Mouse (Mus musculus) hindbrain, embryonic 15.5 days (tissue): ENCODE results near the gene Crtc2. TPM values are rescaled to one million over a fixed set of nuclear protein-coding genes. Genes with fewer than 3 reads are reported as not detected.
A peak's percentile ranks its signal among the peaks of the same experiment; 100 is the strongest.

Experiments
- ATAC-seq: fragments of 200-750 bp; cut with Nextera tagmentation; 2 replicates; pipeline ENCODE4 v1.8.0; 2017; ENCODE audit warnings: low read depth, moderate number of reproducible peaks, moderate TSS enrichment; ENCODE audit not compliant: low FRiP score
- H3K27ac ChIP-seq: fragments of 300-500 bp; sonication (generic); replicated peaks from 2 replicates; pipeline ENCODE4 v1.5.1; 2015; ENCODE audit warnings: mild to moderate bottlenecking, inconsistent platforms
- H3K27me3 ChIP-seq: fragments of 300-500 bp; sonication (generic); 2 replicates; pipeline ENCODE4 v1.6.1; 2015; ENCODE audit warnings: control low read depth, inconsistent platforms
- H3K36me3 ChIP-seq: fragments of 300-500 bp; sonication (generic); 2 replicates; pipeline ENCODE4 v1.6.1; 2015; ENCODE audit warnings: control low read depth, inconsistent platforms
- H3K4me1 ChIP-seq: fragments of 300-500 bp; sonication (generic); replicated peaks from 2 replicates; pipeline ENCODE4 v1.6.1; 2015; ENCODE audit warnings: control low read depth, inconsistent platforms
- H3K4me2 ChIP-seq: fragments of 300-500 bp; sonication (generic); 2 replicates; pipeline ENCODE4 v1.6.1; 2015; ENCODE audit warnings: moderate library complexity, mild to moderate bottlenecking, inconsistent platforms
- H3K4me3 ChIP-seq: fragments of 300-500 bp; sonication (generic); 2 replicates; pipeline ENCODE4 v1.5.1; 2015; ENCODE audit warnings: mild to moderate bottlenecking, inconsistent platforms
- H3K9ac ChIP-seq: fragments of 300-500 bp; sonication (generic); 2 replicates; pipeline ENCODE4 v1.6.1; 2015; ENCODE audit warnings: inconsistent platforms
- H3K9me3 ChIP-seq: fragments of 300-500 bp; sonication (generic); 2 replicates; pipeline ENCODE4 v1.6.1; 2016; ENCODE audit warnings: control low read depth, inconsistent platforms
- WGBS: fragments of 180-500 bp; shearing (Covaris S2); methylation state at CpG from one replicate; pipeline ENCODE4 v1.1.7; 2015; 5-methylcytosine and 5-hydroxymethylcytosine counted together
- polyA plus RNA-seq: library from polyadenylated mRNA; unstranded; fragments of >200 nt; fragmentation: Nextera tagmentation; extraction: Ambion mirVana; gene quantifications from 2 replicates; pipeline ENCODE4 v1.2.1, GENCODE M21; 2015

The Crtc2 gene
- polyA plus RNA-seq, 1 experiment from 2014 or later, result 25.6 TPM

GRCm38 (mm10) chr3:90220531-90220951, 33.4 kb upstream of the Crtc2 start:
- WGBS, result under 1% methylated on average over 18 of the region's 20 CpGs
- H3K4me1 ChIP-seq, result peaks cover 16% of the 10 kb centered on the region
- no peaks in the 10 kb centered on the region for H3K27me3 ChIP-seq
- peak; percentile 68 for ATAC-seq
- no peaks in the 10 kb centered on the region for H3K9me3 ChIP-seq
- H3K27ac ChIP-seq, result peak overlapping the region; percentile 77
- peak overlapping the region; percentile 64 for H3K4me2 ChIP-seq
- H3K9ac ChIP-seq, result peak overlapping the region; percentile 14
- no peaks in the 10 kb centered on the region for H3K36me3 ChIP-seq
- peak overlapping the region; percentile 37 for H3K4me3 ChIP-seq

GRCm38 (mm10) chr3:90221123-90221522, 32.8 kb upstream of the Crtc2 start:
- ATAC-seq, result no peak
- Histone ChIP-seq H3K36me3 (no peaks in the 10 kb centered on the region), H3K4me3 (peak overlapping the region; percentile 37), H3K9me3 (no peaks in the 10 kb centered on the region), H3K4me2 (peak overlapping the region; percentile 64), H3K4me1 (peaks cover 16% of the 10 kb centered on the region), H3K27me3 (no peaks in the 10 kb centered on the region), H3K9ac (0 out of 2 replicates have a peak overlapping the region, but pooled peaks have one; percentile 6), H3K27ac (no peak overlapping the region)
- 30% methylated on average over 5 of the region's 5 CpGs for WGBS

GRCm38 (mm10) chr3:90222455-90222854, 31.5 kb upstream of the Crtc2 start:
- Histone ChIP-seq H3K27me3 (no peaks in the 10 kb centered on the region), H3K4me3 (no peak overlapping the region), H3K9ac (no peak overlapping the region), H3K27ac (no peak overlapping the region), H3K4me2 (no peak overlapping the region), H3K36me3 (no peaks in the 10 kb centered on the region), H3K9me3 (no peaks in the 10 kb centered on the region), H3K4me1 (peaks cover 16% of the 10 kb centered on the region)
- WGBS, result 94% methylated on average over 4 of the region's 4 CpGs
- ATAC-seq, result no peak

- no peak for ATAC-seq
- Histone ChIP-seq H3K36me3 (no peaks in the 10 kb centered on the region), H3K27ac (no peak overlapping the region), H3K9me3 (no peaks in the 10 kb centered on the region), H3K9ac (no peak overlapping the region), H3K27me3 (no peaks in the 10 kb centered on the region), H3K4me2 (no peak overlapping the region), H3K4me3 (no peak overlapping the region), H3K4me1 (peaks cover 16% of the 10 kb centered on the region)
- WGBS, result 84% methylated on average over 3 of the region's 3 CpGs
Measured at GRCm38 (mm10) chr3:90222941-90223340, 31.0 kb upstream of the Crtc2 start.

GRCm38 (mm10) chr3:90224331-90224730, 29.6 kb upstream of the Crtc2 start:
- H3K9ac ChIP-seq, result no peak overlapping the region
- H3K4me2 ChIP-seq, result no peak overlapping the region
- H3K27me3 ChIP-seq, result no peaks in the 10 kb centered on the region
- no peak overlapping the region for H3K27ac ChIP-seq
- no peak for ATAC-seq
- no peaks in the 10 kb centered on the region for H3K36me3 ChIP-seq
- peaks cover 16% of the 10 kb centered on the region for H3K4me1 ChIP-seq
- H3K9me3 ChIP-seq, result no peaks in the 10 kb centered on the region
- no peak overlapping the region for H3K4me3 ChIP-seq
- 82% methylated on average over 10 of the region's 10 CpGs for WGBS

- ATAC-seq, result no peak
- WGBS, result 18% methylated on average over 8 of the region's 8 CpGs
- Histone ChIP-seq H3K27me3 (no peaks in the 10 kb centered on the region), H3K4me1 (peaks cover 15% of the 10 kb centered on the region), H3K9ac (peak overlapping the region; percentile 51), H3K9me3 (no peaks in the 10 kb centered on the region), H3K4me2 (peak overlapping the region; percentile 80), H3K27ac (peak overlapping the region; percentile 71), H3K4me3 (peak overlapping the region; percentile 78), H3K36me3 (peaks cover 16% of the 10 kb centered on the region)
Measured at GRCm38 (mm10) chr3:90231075-90231474, 22.9 kb upstream of the Crtc2 start.

GRCm38 (mm10) chr3:90231507-90232333, 22.2 kb upstream of the Crtc2 start, which contains the start of gene Jtb:
Gene Jtb, plus strand, starts transcription at chr3:90231597.
- under 1% methylated on average over 61 of the region's 61 CpGs for WGBS
- ATAC-seq, result peak; percentile 98

GRCm38 (mm10) chr3:90241251-90241650, 12.7 kb upstream of the Crtc2 start:
- H3K27ac ChIP-seq, result no peak overlapping the region
- H3K9me3 ChIP-seq, result no peaks in the 10 kb centered on the region
- no peak overlapping the region for H3K4me2 ChIP-seq
- H3K4me3 ChIP-seq, result no peak overlapping the region
- peaks cover 12% of the 10 kb centered on the region for H3K4me1 ChIP-seq
- no peak overlapping the region for H3K9ac ChIP-seq
- H3K27me3 ChIP-seq, result no peaks in the 10 kb centered on the region
- ATAC-seq, result 0 out of 2 replicates have a peak, but pooled peaks have one; percentile 6
- 85% methylated on average over 2 of the region's 2 CpGs for WGBS
- H3K36me3 ChIP-seq, result no peaks in the 10 kb centered on the region

More at GRCm38 (mm10) chr3:90231507-90232333, 22.2 kb upstream of the Crtc2 start, which contains the start of gene Jtb:
- H3K27me3 ChIP-seq, result no peaks in the 10 kb centered on the region
- no peaks in the 10 kb centered on the region for H3K9me3 ChIP-seq
- H3K4me1 ChIP-seq, result peaks cover 15% of the 10 kb centered on the region
- peak within 1 kb of the TSS; percentile 80 for H3K4me2 ChIP-seq
- peak within 1 kb of the TSS; percentile 85 for H3K27ac ChIP-seq
- H3K9ac ChIP-seq, result peak within 1 kb of the TSS; percentile 69
- H3K36me3 ChIP-seq, result peaks cover 16% of the 10 kb centered on the region
- H3K4me3 ChIP-seq, result peak within 1 kb of the TSS; percentile 78

DNA sequence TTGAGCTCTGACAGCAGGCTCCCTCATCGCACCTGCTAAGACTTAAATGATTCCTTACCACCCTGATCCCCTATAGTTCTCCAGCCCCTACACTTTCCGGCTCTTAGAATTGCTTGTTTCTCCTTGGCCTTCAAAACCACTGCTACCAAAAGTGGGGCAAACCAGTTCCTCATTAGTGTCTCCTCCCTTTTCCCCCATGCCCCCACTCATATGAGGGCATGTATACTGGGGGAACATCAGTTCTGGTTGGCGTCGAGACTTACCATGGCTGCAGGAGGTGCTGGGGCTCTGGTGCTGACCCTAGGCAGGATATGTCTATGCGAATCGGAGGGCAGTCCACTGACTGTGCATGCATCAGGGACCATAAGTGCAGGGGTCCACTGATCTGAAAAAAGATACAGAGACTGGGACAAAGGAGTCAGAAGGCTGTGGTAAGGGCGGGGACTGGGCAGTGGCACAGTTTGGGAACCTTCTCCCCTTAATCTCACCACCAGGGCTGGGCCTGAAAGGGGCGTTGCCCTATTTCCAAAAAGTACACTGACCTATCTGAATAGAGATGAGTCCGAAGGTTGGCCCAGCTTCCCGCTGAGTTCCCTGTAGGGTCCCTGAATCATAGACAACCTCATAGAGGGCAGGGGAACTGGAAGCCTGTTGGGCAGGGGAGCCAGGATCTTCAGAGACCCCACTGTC, 12.1 kb upstream of the Crtc2 start:
- H3K36me3 ChIP-seq, result no peaks in the 10 kb centered on the region
- peaks cover 12% of the 10 kb centered on the region for H3K4me1 ChIP-seq
- peak; percentile 36; the same call in 1 of the 2 replicates for ATAC-seq
- no peaks in the 10 kb centered on the region for H3K27me3 ChIP-seq
- 88% methylated on average over 10 of the region's 10 CpGs for WGBS
- no peak overlapping the region for H3K4me2 ChIP-seq
- no peak overlapping the region for H3K27ac ChIP-seq
- H3K9me3 ChIP-seq, result no peaks in the 10 kb centered on the region
- no peak overlapping the region for H3K4me3 ChIP-seq
- H3K9ac ChIP-seq, result no peak overlapping the region

GRCm38 (mm10) chr3:90242984-90243775, 10.8 kb upstream of the Crtc2 start, which contains the start of gene Creb3l4:
Gene Creb3l4, minus strand, starts transcription at chr3:90243512.
- Histone ChIP-seq H3K27ac (peak within 1 kb of the TSS; percentile 36; the same call in 1 of the 2 replicates), H3K9ac (no peak within 1 kb of the TSS)
- WGBS, result 3% methylated on average over 19 of the region's 19 CpGs

DNA sequence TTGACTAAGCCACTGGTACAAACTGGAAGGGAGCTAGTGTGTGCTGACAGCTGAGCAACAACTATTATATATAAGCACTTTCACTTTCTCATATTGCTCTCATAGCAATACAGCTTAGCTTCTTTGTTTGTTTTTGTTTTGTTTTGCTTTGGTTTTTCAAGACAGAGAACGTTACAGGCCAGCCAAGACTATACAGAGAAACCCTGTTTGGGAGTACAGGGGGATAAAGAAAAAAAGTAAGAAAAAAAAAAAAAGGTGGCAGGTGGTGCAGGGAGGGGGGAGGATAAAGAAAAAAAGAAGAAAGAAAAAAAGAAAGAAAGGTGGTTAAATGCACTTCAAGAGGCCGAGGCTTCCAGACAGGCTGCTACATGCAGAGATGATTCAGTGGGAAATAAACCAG, 8.6 kb upstream of the Crtc2 start:
- Histone ChIP-seq H3K9ac (no peak overlapping the region), H3K4me3 (no peak overlapping the region), H3K9me3 (no peaks in the 10 kb centered on the region), H3K27me3 (no peaks in the 10 kb centered on the region), H3K36me3 (no peaks in the 10 kb centered on the region), H3K27ac (no peak overlapping the region), H3K4me1 (peaks cover 28% of the 10 kb centered on the region), H3K4me2 (no peak overlapping the region)
- ATAC-seq, result no peak
- 68% methylated on average over 2 of the region's 2 CpGs for WGBS

More at GRCm38 (mm10) chr3:90242984-90243775, 10.8 kb upstream of the Crtc2 start, which contains the start of gene Creb3l4:
- no peaks in the 10 kb centered on the region for H3K27me3 ChIP-seq
- H3K9me3 ChIP-seq, result no peaks in the 10 kb centered on the region
- H3K4me2 ChIP-seq, result peak within 1 kb of the TSS; percentile 61
- no peak for ATAC-seq
- no peaks in the 10 kb centered on the region for H3K36me3 ChIP-seq
- H3K4me1 ChIP-seq, result peaks cover 16% of the 10 kb centered on the region
- peak within 1 kb of the TSS; percentile 25 for H3K4me3 ChIP-seq
